Mouse (Mus musculus) ES-E14 (cell line): ENCODE measurements around the gene Wdr74. TPM values are rescaled to one million over a fixed set of nuclear protein-coding genes. Genes with fewer than 3 reads are reported as not detected.

ENCODE experiments used
- DNase-seq: peaks from one replicate; pipeline ENCODE4 v3.0.0-alpha.2; 2013; ENCODE audit warnings: low read depth, low spot score
- H3K27ac ChIP-seq: 2 replicates; pipeline ENCODE4 v1.5.1; 2012; ENCODE audit warnings: low read depth, mild to moderate bottlenecking, low read length, moderate library complexity, mixed read lengths; ENCODE audit not compliant: poor library complexity, insufficient read depth, severe bottlenecking
- H3K36me3 ChIP-seq: 2 replicates; pipeline ENCODE4 v1.6.1; 2012; ENCODE audit warnings: mild to moderate bottlenecking, low read length, moderate library complexity, mixed read lengths; ENCODE audit not compliant: control insufficient read depth, poor library complexity, insufficient read depth, severe bottlenecking
- H3K4me1 ChIP-seq, 2 experiments: fragments of 150-350 bp in 1 of 2; sonication (generic) in 1 of 2; 2 replicates each; pipeline ENCODE4 v1.6.1; 2012; ENCODE audit warnings: low read length in 2 of 2, mild to moderate bottlenecking in 1 of 2, mixed read lengths in 1 of 2; ENCODE audit not compliant: control insufficient read depth in 2 of 2, insufficient read depth in 2 of 2, poor library complexity in 1 of 2
- H3K4me3 ChIP-seq, 2 experiments: fragments of 150-350 bp in 1 of 2; sonication (generic) in 1 of 2; 2 replicates each; pipeline ENCODE4 v1.5.1; 2012; ENCODE audit warnings: low read length in 2 of 2, low read depth in 1 of 2, mild to moderate bottlenecking in 1 of 2, mixed read lengths in 1 of 2; ENCODE audit not compliant: insufficient read depth in 1 of 2, poor library complexity in 1 of 2, severe bottlenecking in 1 of 2
- H3K9ac ChIP-seq: 2 replicates; pipeline ENCODE4 v1.6.1; 2012; ENCODE audit warnings: low read depth, mild to moderate bottlenecking, low read length, mixed read lengths; ENCODE audit not compliant: poor library complexity, insufficient read depth, severe bottlenecking
- H3K9me3 ChIP-seq: fragments of 150-350 bp; sonication (generic); 2 replicates; pipeline ENCODE4 v1.6.1; 2012; ENCODE audit warnings: low read depth, mild to moderate bottlenecking, low read length; ENCODE audit not compliant: control insufficient read depth, insufficient read depth
- CHD2 ChIP-seq: IDR thresholded peaks from 2 replicates; pipeline ENCODE4 v1.6.1; 2014; ENCODE audit warnings: mild to moderate bottlenecking, low read depth, low read length, inconsistent platforms
- HCFC1 ChIP-seq: IDR thresholded peaks from 2 replicates; pipeline ENCODE4 v1.6.1; 2012; ENCODE audit warnings: low read length, inconsistent platforms, borderline replicate concordance; ENCODE audit not compliant: insufficient read depth
- MAFK ChIP-seq: IDR thresholded peaks from 2 replicates; pipeline ENCODE4 v1.6.1; 2014; ENCODE audit warnings: mild to moderate bottlenecking, low read depth, low read length, inconsistent platforms; ENCODE audit not compliant: insufficient read depth
- ZC3H11A ChIP-seq: IDR thresholded peaks from 2 replicates; pipeline ENCODE4 v1.6.1; 2012; ENCODE audit warnings: low read depth, mild to moderate bottlenecking, inconsistent platforms, low read length, borderline replicate concordance
- ZNF384 ChIP-seq: IDR thresholded peaks from 2 replicates; pipeline ENCODE4 v1.6.1; 2012; ENCODE audit warnings: low read depth, low read length, inconsistent platforms
- in situ Hi-C, 2 experiments: fragments of 600-800 bp; cut with MboI; formaldehyde crosslinking; loops; one replicate each; pipeline ENCODE4 v1.15.1; 2025; ENCODE audit warnings: low sequenced_read_pairs in 2 of 2, inconsistent platforms in 1 of 2; ENCODE audit not compliant: unreplicated experiment in 2 of 2
- total RNA-seq: library from RNA; depleted of rRNA; stranded (reverse); fragments of 300-350 nt; gene quantifications from 2 replicates; pipeline ENCODE4 v1.2.3, GENCODE M21; 2012

The Wdr74 gene
- total RNA-seq, 1 experiment = 173 TPM

DNA sequence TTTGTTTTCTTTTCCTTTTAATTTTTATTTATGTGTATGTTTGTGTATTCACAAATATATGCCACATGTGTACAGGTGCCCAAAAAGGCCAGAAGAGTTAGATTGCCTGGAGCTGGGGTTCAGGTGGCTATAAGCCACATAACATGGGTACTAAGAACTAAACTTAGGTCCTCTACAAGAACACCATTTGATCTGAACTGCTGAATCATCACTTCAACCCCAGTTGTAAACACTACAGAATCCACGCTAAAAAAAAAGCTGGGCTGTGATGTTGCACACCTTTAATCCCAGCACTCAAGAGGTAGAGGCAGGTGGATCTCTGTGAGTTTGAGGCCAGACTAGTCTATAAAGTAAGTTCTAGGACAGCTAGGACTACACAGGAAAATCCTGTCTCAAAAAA lies 14.2 kb upstream of the Wdr74 start:
- no peak for DNase-seq
- peak overlapping the region; percentile 12; the same call in 1 of the 2 replicates for H3K27ac ChIP-seq
- in situ Hi-C loops = no loop called here
- H3K36me3 ChIP-seq = peaks cover 25% of the 10 kb centered on the region
- H3K9ac ChIP-seq = no peak overlapping the region; the same call in 1 of the 2 replicates
- H3K9me3 ChIP-seq = no peaks in the 10 kb centered on the region
- peaks cover 0 to 5% of the 10 kb centered on the region in 2 experiments; a peak in 1 of 4 replicates for H3K4me1 ChIP-seq
- TF ChIP-seq ZNF384 (no peak), MAFK (peak; percentile 51; the same call in 1 of the 2 replicates)
- H3K4me3 ChIP-seq = peak overlapping the region in 1 of 2 experiments; percentile 89; a peak in 1 of 4 replicates

DNA sequence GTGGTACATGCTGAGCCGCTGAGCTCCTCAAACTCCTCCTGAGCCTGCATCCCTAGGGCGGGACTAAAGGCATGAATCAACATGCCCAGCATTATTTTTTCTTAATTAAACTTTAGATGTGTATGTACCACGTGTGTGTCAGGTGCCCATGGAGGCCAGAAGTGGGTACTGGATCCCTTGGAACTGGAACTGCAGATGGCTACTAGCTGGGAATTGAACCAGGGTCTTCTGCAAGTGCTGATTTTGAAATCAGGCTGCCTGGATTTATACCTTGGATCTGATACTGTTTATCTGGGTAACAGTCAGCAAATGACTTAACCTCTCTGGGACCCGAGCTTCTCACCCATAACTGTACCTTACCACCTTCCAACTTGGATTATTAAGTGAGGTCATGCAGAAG lies 13.6 kb upstream of the Wdr74 start:
- TF ChIP-seq CHD2 = no peak
- no peak for TF ChIP-seq HCFC1
- no peak for TF ChIP-seq ZC3H11A
- no peak for TF ChIP-seq MAFK
- no peak for TF ChIP-seq ZNF384
- H3K27ac ChIP-seq = peak overlapping the region; percentile 93; the same call in 1 of the 2 replicates
- H3K36me3 ChIP-seq = peaks cover 29% of the 10 kb centered on the region
- peaks cover 0 to 4% of the 10 kb centered on the region in 2 experiments; a peak in 1 of 4 replicates for H3K4me1 ChIP-seq
- in situ Hi-C loops = no loop called here
- no peak for DNase-seq
- peak overlapping the region; percentile 94 for H3K9ac ChIP-seq
- H3K4me3 ChIP-seq = peak overlapping the region; percentile 83 to 89
- no peaks in the 10 kb centered on the region for H3K9me3 ChIP-seq

DNA sequence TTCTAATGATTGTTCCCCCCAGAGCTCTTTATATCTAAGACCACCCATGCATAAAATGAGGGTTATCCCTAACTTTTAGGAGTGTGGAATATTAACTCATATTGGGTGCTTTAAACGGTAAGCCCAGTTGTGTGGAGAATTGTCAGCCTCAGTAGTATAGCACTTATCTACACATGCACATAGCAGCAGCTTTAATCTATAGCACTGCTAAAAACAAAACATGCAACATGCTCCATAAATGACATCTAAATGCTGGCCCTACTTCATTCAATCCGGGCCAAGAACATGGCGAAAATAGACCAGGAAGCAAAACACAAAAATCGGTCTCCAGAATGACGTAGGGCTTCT lies 13.1 kb upstream of the Wdr74 start:
- in situ Hi-C loops = no loop called here
- no peak for DNase-seq
- Histone ChIP-seq H3K27ac (peak overlapping the region; percentile 93), H3K4me1 (0 out of 4 replicates have a peak, but pooled peaks cover 0 to 3% of the 10 kb centered on the region in 2 experiments), H3K4me3 (peak overlapping the region; percentile 83 to 89), H3K9me3 (no peaks in the 10 kb centered on the region), H3K36me3 (peaks cover 29% of the 10 kb centered on the region), H3K9ac (peak overlapping the region; percentile 94)
- TF ChIP-seq MAFK = no peak
- no peak for TF ChIP-seq HCFC1
- no peak for TF ChIP-seq ZNF384
- no peak for TF ChIP-seq ZC3H11A
- no peak for TF ChIP-seq CHD2

DNA sequence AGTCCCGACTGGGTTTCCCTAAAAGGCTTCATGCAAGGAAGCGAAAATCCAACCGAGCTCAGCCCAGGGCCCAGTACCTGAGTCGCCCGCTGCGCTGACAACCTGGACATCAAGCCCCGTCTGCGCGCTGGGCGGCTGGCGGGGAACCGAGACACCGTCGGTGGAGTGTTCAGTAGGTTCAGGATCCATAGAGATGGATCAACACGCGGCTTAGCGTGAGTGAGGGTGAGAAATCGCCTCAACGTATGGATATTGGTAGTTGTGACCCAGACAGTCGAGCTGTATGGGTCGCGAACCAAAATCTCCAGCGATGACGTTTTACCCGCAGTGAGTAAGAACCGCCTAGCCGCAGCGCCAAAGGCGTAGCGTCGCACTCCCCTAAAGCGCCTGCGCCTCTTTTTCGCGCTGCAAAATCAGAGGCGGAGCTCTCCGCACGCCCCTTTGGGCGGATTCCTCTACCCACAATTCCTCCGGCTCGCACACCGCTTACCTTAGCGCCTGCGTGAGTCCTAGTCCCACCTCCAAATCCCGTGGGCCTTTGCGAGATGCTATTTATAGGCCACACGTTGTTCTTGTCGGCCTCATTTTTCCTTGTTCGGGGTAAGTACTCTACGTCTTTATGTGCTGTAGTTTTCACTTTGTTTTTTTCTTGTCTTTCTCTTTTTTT lies 12.6 kb upstream of the Wdr74 start, which contains the start of gene Slc3a2:
Gene Slc3a2, minus strand, starts transcription at position 463 of the 667 bp plus-strand sequence.
- Histone ChIP-seq H3K9me3 (no peaks in the 10 kb centered on the region), H3K9ac (peak within 1 kb of the TSS; percentile 99), H3K4me1 (0 out of 4 replicates have a peak, but pooled peaks cover 0 to 3% of the 10 kb centered on the region in 2 experiments), H3K36me3 (peaks cover 29% of the 10 kb centered on the region), H3K4me3 (peak within 1 kb of the TSS; percentile 83 to 92), H3K27ac (peak within 1 kb of the TSS; percentile 94)
- DNase-seq = peak; percentile 96
- in situ Hi-C loops = no loop called here
- TF ChIP-seq ZNF384 (peak; percentile 63; the same call in 1 of the 2 replicates), HCFC1 (peak; percentile 78; the same call in 1 of the 2 replicates), CHD2 (peak; percentile 60; the same call in 1 of the 2 replicates), MAFK (no peak), ZC3H11A (no peak)
